Mouse (Mus musculus) E14TG2a.4 (cell line): ENCODE results near the gene Strn3.
A peak's percentile ranks its signal among the peaks of the same experiment; 100 is the strongest.

Source experiments
- CTCF ChIP-seq: conservative IDR thresholded peaks from 2 replicates; pipeline ENCODE4 v1.5.1; 2014; ENCODE audit warnings: low read length
- NANOG ChIP-seq: IDR thresholded peaks from 2 replicates; pipeline ENCODE4 v1.6.1; 2014; ENCODE audit warnings: borderline replicate concordance, low read length, mixed read lengths
- POU5F1 ChIP-seq: IDR thresholded peaks from 2 replicates; pipeline ENCODE4 v1.6.1; 2014; ENCODE audit warnings: low read length, borderline replicate concordance

DNA sequence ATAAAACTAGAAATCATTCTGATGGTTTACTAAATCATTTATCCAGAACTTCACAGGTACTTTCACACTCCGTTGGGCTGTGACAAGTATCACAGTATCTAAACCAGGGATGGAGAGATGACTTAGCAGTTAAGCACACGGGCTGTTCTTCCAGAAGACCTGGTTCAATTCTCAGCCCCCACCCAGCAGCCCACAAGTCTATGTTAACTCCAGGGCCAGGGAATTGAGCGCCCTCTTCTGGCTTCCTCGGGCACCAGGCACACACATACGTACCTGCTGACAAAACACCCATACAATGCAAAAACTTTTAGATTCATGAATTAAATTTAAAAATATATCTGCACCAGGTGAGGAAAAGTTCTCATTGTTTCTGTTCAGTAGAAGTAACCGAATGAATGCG lies 121.8 kb downstream of the Strn3 start:
- TF ChIP-seq CTCF (peak; percentile 73), NANOG (no peak), POU5F1 (no peak)
